Mouse (Mus musculus): ENCODE measurements around the gene Afdn. TPM values are rescaled to one million over a fixed set of nuclear protein-coding genes. Genes with fewer than 3 reads are reported as not detected.
A peak's percentile ranks its signal among the peaks of the same experiment; 100 is the strongest.
"Not testable (repeated sequence)": the region's sequence is repeated elsewhere in the genome, so short reads cannot be mapped to it uniquely, and the experiment has no call there.

Gene Afdn
- total RNA-seq, 2 experiments from 2014 or later, result 2.6 to 3.7 TPM

DNA sequence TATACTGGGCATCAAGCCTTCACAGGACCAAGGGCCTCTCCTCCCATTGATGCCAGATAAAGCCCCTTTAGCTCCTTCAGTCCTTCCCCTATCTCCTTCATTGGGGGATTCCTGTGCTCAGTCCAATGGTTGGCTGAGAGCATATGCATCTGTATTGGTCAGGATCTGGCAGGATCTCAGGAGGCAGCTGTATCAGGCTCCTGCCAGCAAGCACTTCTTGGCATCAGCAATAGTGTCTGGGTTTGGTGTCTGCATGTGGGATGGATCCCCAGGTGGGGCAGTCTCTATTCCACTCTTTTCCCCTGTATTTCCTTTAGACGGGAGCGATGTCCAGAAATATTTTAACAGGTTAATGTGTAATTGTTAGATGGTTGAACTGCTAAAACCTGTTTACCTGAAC, 4.6 kb downstream of the Afdn start:
- not testable (repeated sequence) for ATAC-seq (replicated peaks; ENCODE audit: poor library complexity)

DNA sequence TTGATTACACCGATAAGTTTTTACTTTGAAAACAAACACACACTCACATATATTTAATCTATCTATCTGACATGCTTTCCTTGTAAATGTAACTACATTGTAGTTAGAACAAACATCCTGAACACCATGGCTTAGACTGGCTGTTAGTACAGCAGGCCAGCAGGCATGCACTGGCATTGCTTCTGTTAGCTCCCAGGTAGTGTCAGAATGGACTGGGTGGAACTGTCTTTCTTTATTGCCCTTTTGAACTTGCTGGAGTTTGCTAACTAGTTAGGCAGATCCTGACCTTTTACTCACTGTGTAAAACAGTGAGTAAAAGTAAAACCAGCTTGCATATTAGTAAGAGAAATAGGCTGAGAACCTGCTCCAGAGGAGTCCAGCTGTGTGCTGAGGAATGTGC, 8.2 kb downstream of the Afdn start:
- no peak for ATAC-seq (replicated peaks; ENCODE audit: poor library complexity)

DNA sequence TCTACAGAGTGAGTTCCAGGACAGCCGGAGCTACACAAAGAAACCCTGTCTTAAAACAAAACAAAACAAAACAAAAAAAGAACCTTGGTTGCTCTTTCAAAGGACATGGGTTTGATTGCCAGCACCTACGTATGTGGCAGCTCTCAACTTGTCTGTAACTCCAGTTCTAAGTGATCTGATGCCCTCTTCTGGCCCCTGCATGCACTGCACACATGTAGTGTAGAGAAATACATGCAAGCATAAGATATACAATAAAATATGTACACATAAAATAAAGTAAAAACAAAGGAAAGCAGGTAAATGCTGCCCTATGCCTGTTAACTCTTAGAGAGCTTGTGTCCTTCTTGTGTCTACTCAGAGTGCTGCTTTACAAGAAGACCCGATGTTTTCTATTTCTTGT, 8.9 kb downstream of the Afdn start:
- peak; percentile 64 for ATAC-seq (replicated peaks; ENCODE audit: poor library complexity)

DNA sequence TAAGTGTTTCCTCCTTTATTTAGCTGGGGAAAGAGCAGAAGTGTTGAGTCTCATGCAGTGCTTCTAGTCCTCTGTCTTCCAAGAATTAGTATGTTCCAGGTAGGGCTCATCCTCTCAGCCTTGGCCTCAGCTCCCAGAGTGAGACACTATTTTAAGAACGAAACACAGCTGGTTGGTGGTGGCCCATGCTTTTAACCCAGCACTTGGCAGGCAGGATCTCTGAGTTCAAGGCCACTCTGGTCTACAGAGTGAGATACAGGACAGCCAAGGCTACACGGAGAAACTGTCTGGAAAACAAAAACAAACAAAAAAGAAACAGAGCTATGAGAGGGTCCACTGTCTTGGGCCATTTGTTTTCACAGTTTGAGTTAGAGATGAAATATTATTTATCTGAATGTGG, 17.3 kb downstream of the Afdn start:
- ATAC-seq (replicated peaks; ENCODE audit: poor library complexity), result no peak

DNA sequence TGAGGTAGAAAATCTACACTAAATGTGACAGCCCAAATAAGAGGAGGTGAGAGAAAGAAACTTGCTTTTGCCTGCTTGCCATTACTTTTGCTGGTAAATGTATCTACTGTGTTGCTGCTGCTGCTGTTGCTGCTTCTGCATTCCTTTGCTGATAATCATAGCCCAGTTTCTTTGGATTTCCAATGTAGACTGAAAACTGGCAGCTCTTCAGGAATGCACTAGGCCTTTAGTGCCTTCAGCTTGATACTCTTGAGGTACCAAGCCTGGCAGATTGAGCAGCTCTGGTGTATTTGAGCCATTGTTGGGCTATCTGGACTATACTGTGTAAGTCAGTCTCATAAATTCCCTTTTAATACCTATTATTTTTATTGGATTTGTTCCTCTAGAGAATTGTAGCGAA, 18.5 kb downstream of the Afdn start:
- ATAC-seq (replicated peaks; ENCODE audit: poor library complexity), result no peak

DNA sequence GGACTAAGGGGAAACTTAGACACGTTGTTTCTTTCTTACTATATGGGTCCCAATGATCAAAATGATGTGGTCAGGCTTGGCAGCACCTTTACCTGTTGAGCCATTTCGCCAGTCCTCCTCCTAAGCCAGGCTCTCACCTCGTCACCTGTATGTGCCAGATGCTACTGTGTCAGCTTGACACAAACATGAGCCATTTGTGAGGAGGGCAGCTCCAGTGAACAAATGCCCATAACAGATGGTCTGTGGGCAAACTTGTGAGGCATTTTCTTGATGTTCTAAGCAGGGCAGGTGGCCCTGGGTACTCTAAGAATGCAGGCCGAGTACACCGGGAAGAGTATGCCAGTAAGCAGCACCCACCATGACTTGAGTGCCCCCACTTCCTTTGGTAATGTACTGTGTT, 21.6 kb downstream of the Afdn start:
- ATAC-seq (replicated peaks; ENCODE audit: poor library complexity), result no peak

DNA sequence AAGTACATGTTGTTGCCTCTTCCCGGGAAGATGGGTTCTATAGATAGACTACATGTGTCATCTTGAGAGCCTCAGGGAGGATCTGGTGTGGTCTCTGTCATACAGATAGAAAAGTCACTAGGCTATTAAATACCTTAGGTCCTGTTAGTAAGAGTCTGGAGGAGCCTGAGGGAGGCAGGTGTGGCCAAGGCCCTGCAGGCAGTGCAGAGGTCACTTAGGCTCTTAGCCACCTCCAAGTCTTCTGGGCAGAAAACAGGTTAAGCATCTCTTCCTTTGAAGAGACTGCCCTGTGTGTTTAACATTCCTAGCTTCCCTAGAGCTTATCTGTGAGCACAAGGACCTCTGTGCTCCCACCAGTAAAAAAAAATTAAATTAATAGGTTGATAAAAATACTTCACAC, 23.1 kb downstream of the Afdn start:
- no peak for ATAC-seq (replicated peaks; ENCODE audit: poor library complexity)

DNA sequence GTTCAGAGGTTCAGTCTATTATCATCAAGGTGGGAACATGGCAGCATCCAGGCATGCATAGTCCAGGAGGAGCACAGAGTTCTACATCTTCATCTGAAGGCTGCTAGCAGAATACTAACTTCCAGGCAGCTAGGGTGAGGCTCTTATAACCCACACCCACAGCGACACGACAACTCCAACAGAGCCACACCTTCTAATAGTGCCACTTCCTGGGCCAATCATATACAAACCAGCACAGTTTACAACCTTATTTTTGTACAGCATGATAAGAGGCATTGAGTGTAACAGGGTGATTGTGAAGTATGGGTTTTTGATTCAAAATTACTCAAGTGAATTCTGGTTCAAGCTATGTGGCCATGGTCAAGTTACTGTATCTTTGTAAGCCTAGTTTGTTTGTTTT, 29.7 kb downstream of the Afdn start:
- not testable (repeated sequence) for ATAC-seq (replicated peaks; ENCODE audit: poor library complexity)

DNA sequence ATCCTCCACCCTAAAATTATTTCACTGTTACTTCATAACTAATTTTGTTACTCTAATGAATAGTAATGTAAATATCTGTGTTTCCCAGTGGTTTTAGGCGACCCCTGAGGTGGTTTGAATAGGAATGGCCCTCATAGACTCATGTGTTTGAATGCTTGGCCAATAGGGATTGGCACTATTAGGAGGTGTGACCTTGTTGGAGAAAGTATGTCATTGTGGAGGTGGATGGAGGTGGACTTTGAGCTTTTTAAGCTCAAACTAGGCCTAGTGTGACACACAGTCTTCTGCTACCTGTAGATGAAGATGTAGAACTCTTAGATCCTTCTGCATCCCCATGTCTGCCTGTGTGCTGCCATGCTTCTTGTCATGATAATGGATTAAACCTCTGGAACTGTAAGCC, 37.4 kb downstream of the Afdn start:
- ATAC-seq (replicated peaks; ENCODE audit: poor library complexity), result no peak

DNA sequence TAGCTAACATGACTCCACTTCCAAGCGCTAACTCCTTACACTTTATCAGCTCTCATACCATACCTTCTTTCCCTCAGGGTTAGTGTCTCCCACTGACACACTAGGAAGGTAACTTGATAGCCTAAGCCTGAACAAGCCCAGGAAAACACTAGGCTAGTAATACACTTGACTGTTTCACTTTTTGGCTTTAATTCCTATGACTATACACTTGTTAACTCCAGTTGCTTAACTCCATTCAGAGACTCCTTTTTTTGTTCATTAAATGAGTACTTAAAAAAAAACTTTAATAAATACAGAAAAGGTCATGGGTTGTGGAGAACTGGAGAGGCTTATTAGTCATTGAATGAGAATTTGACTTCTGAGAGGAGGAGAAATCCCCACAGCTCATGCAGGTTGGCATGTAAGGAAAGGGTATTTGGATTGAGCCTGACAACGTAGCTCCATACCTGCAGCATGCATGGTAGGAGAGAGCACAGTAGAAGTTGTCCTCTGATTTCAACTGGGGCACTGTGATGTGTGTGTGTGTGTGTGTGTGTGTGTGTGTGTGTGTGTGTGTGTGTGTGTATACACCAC, 42.6 kb downstream of the Afdn start:
- ATAC-seq (replicated peaks; ENCODE audit: poor library complexity), result no peak

DNA sequence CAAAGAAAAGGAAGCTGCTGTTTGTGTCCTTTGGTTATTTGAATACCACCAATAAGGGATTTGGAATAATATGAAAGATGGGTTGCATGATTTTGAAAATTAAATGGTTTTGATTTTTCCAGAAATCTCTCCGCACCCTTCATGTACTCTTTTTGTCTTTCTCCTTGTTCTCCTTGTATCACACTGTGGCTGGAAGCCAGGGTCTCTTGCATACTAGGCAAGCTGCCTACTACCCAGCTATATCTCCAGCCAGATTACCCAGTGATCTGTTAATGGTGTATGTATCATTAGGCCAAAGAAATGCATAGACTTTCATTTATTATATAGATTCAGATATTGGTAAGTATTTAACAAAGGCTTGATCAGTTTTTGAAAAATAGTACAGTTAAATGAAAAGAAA, 45.7 kb downstream of the Afdn start:
- no peak for ATAC-seq (replicated peaks; ENCODE audit: poor library complexity)

DNA sequence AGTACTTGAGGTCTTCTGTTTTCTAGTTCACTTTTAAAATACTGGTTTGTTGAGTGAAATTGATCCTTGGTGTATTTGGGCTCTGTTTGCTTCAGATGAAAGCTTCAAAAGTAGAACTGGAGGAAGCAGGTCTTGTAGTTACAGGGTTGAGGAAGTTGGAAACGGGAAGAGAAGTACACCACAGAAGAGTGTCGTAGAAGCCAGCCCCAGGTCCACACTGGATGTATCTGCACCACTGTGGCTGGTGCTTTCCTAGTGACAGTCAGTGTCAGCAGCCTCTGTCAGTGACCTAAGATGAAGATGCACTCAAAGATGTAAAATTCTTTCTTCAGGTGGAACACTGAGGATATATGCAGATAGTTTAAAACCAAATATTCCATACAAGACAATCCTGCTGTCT, 57.5 kb downstream of the Afdn start:
- peak; percentile 83 for ATAC-seq (replicated peaks; ENCODE audit: poor library complexity)

DNA sequence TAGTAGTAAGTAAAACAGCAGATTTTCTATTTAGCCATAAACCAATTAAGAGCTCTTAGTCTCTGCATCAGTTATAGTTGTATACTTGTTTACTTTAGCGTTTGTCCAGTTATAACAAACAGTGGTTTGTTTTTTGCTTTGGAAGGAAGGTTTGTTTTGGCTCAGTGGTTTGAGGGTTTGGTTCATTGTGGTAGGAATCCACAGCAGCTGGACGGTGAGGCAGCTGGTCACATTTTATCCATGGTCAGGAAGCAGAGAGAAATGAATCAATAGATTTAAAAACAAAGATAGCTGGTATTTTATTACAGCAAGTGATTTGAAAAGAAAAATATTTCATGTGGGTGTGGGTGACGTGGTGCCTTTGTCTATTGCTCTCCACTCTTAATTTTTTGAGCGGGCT, 59.0 kb downstream of the Afdn start:
- no peak for ATAC-seq (replicated peaks; ENCODE audit: poor library complexity)

DNA sequence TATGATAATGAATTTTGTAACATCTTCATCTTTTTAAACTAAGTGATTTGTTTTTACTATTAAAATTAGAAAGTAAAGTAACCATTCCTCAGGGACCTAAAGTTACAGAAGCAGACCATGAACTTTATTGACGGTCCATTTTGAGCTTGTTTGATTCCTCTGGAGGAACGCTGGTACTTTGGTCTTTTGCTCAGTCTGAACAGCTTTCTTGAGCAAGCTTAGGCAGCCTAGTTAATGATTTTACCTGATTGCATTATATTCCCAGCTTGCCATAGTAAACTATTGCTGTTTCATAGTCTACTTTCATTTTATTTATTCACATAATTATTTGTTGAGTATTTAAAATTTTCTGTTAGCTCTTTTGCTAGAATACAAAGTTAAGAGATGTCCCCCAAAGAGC, 60.3 kb downstream of the Afdn start:
- ATAC-seq (replicated peaks; ENCODE audit: poor library complexity), result no peak

DNA sequence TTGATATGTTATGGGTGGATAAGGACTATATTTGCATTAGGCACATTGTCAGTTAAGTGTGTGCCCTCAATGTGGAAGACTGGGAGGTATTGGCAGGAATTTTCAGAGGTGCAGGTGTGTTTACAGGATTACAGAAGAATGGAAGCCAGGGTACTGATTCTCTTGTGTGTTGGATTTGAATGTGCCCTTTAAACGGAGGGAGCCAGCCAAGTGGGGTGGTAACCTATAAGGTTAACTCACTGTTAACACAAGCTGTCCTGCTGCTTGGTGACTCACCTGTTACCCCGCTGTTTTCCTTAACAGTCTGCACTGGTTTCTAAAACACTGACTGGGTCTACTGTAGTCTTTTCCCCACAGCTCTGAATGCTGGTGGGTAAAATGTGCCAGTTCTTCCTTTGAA, 65.1 kb downstream of the Afdn start:
- no peak for ATAC-seq (replicated peaks; ENCODE audit: poor library complexity)

DNA sequence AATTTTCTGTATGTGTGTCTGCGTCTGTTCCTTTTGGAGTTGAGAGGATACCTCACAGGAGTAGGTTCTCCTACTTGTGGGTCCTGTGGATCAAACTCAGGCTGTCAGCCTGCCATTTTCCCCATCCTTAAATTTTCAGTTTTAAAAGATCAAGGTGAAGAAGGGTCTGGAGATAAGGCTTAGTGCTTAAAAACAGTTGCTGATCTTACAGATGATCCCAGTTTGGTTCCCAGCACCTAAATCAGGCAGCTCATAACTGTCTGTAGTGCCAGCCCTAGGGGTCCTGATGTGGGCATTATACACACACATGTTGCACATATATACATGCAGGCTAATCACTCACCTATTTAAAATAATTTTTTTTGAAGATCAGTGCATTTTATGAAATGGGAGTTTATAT, 69.9 kb downstream of the Afdn start:
- ATAC-seq (replicated peaks; ENCODE audit: poor library complexity), result no peak

DNA sequence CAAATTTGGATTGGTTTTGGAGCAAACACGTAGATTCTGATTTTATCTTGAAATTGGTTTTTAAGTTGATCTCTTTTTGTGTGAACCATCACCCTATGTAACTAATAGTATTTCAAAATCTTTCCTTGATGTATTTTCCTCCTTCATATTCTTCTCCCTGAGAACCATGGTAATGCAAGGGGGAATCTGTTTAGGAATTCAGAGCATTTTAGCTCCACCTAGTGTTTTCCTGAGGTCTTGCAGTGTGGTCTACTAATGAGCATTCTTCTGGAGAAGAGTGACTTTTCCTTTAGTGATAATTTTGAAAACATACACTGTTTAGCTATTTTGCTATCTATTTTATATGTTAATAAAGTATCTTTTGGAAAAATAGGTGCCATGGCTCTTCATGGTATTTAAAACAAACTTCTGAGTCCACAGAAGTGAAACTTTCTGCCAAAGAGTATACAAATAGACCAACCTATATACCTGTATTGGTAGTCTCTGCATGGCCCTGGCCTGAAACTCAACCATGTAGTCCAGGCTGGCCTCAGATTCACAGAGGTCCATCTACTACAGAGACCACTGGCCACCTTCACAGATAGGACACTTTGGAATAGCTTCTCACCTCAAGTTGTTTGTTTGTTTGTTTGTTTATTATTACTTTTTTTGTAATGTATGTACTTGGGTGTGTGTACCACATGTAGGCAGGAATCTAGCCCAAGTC, 70.5 kb downstream of the Afdn start:
- no peak for ATAC-seq (replicated peaks; ENCODE audit: poor library complexity)

DNA sequence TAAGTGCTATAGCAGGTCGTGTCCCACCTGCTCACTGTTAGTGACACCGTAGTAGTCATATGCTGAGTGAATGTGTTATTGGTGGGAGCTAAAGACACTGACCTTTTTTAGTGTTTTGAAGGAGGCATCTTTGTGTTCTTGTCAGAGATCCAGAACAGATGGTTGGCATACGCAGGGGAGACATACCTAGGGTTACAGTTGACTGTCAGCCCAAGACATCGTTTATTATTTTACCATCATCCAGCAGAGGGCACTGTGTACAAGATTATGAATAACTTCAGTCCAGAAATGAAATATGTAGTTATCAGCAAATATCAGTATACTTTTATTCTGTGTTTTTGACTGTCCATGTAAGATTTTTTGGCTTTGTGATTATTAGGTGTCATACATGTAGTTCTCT, 75.5 kb downstream of the Afdn start:
- ATAC-seq (replicated peaks; ENCODE audit: poor library complexity), result peak; percentile 84

DNA sequence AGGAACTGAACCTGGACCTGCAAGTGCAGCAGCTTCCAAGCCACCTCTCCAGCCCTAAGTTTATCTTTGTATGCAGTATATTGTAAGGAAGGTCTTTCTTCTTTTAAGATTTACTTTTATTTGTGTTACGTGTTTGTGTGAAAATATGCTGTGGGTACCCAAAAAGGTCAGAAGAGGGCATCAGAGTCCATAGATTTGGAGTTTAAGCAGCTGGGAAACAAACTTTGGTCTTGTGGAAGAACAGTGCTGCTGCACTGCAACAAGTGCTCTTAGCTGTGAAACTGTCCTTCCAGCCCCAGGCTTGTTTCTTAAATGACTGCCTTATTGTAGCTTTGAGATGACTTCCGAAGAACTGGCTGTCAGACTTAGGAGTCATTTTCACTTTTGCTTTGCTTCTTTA, 89.8 kb downstream of the Afdn start:
- peak; percentile 61 for ATAC-seq (replicated peaks; ENCODE audit: poor library complexity)

DNA sequence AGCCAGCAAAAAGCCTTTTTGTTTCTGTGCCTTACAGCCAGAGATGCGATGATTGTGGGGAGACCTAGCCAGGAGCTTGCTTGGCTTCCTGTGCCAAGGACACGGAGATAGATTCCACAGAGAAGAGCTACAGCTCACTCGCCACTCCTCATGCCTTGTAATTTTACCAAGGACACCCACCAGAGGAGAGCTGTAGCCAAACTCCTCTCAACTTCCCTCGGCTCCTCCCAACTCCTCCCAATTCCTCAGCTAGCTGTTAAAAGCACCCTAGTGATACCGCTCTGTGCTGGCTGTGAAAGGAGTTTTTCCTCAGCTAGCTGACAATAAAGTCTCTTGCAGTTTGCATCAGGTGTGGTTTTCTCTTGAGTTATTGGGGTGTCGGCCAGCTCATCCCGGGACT, 93.5 kb downstream of the Afdn start:
- not testable (repeated sequence) for ATAC-seq (replicated peaks; ENCODE audit: poor library complexity)

DNA sequence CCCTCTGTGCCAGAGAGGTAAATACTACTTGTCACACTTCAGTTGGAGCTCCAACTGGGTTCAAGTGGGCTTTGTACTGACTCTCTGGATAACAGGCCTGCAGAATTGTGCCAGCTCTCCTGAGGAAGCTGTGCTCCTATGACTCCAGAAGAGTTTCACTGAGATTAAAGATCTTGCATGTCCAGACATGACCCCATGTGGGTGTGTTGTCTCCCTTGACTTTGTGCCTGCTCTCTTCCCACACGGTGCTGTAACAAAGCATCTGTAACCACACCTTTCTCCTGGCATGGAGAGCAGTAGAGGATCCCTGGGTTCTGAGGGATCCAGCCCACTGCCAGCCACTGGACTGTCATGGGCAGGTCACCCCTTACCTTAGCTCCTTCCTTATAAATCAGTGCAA, 95.1 kb downstream of the Afdn start:
- no peak for ATAC-seq (replicated peaks; ENCODE audit: poor library complexity)

DNA sequence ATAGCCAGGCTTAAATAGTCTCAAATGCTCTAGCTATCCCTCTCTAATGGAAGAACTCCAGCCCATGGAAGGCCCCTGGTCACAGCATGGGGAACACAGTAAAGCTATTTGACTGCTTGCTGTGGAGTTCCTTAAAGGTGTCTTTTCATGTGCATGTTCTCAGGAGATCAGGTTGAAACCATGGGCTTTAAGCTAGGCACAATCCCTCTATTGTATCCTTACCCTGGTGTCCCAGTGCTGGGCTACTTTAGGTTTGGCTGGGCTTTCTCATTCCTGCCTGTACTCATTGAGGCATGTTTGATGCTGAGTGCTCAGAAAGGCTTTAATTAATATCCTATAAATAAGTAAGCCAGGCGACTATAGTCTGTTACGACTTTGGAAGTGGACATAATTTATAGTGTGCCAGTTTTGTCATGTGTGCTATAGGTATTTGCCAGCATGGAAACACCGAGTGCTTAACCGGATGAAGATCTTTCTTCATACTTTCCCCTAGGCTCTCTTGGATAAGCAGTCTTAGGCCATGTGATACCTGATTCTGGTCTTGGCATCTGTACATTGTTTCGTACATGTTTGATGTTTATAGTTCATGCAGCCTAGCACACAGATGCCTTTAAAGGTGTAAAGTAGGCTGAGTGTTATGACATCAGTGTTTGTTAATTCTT, 96.2 kb downstream of the Afdn start:
- no peak for ATAC-seq (replicated peaks; ENCODE audit: poor library complexity)

DNA sequence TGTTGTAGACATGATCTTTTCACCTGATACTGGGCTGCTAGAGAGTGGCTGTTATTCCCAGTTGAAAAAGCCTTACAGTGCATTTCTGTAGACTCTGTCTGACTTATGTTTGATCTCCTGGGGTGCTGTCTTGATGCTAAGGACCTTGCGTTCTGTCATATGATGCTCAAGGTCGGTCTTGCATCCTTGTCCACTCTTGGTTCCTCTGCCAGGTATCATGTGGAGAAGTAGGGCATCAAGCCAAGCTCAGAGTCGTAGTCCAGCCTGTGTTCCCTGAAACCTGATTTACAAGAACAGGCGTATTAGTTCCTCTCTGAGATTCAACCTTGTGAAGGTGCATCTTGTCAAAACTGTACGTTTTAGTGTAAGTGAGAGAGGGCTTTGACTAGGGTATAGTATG, 105.0 kb downstream of the Afdn start:
- ATAC-seq (replicated peaks; ENCODE audit: poor library complexity), result no peak

Measured in megakaryocyte progenitor cell, adult 5-6 weeks (primary cell).